Mouse (Mus musculus) spleen, adult 2 months (tissue): ENCODE results near the gene Nudt5.

Experiments
- CTCF ChIP-seq: fragments of 200-500 bp; IDR thresholded peaks from 2 replicates; pipeline ENCODE4 v1.5.1; 2011; ENCODE audit warnings: mild to moderate bottlenecking, inconsistent platforms; ENCODE audit not compliant: insufficient read depth, insufficient read length, insufficient replicate concordance; ENCODE audit errors: extremely low read depth
- POLR2A ChIP-seq: fragments of 200-500 bp; IDR thresholded peaks from 2 replicates; pipeline ENCODE4 v1.6.1; 2011; ENCODE audit warnings: low read depth, low read length, inconsistent platforms

DNA sequence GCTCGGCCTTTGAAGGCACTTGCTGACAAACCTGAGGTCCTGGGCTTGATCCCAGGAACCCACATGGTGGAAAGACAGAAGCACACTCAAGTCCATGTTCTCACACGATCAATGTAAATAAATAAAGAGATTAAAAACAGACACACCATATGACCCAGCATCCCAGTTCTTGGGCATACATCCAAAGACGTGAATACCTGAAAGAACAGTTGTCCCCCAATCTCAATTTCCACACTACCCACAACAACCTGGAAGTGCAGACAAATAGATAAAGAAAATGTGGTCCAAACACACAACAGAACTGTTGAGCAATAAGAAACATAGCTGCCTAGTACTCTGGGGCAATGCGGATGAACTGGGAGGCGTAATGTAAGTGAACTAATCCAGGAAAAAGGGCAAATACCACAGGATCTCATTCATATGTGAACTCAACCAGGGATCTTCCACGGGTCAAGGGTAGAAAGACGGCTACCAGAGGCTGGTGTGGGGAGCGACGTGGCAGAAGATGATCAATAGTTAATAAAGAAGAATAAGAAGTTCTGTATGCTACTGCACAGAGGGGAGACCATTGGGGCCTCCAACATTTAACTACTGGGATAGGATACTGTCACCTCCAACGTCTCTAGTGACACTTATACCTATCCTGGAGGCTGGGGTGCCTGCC lies 42.8 kb upstream of the Nudt5 start:
- TF ChIP-seq CTCF (no peak), POLR2A (no peak)
